Mouse (Mus musculus): Measurements from ENCODE around the gene Ankrd45. TPM values are rescaled to one million over a fixed set of nuclear protein-coding genes. Genes with fewer than 3 reads are reported as not detected.
"Not testable (repeated sequence)": the region's sequence is repeated elsewhere in the genome, so short reads cannot be mapped to it uniquely, and the experiment has no call there.

The Ankrd45 gene
- polyA plus RNA-seq, 1 experiment, result not detected

- H3K4me3 ChIP-seq (replicated peaks), result no peak overlapping the region
- no peak for TF ChIP-seq TAL1 (IDR thresholded peaks at IDR 0.05; ENCODE audit: low read length)
- no peak for TF ChIP-seq GATA1 (IDR thresholded peaks at IDR 0.05; ENCODE audit: low read length)
- peaks cover 22% of the 10 kb centered on the region for H3K27me3 ChIP-seq (ENCODE audit: control insufficient read depth)
- H3K9me3 ChIP-seq (ENCODE audit: control insufficient read depth, low read length), result no peaks in the 10 kb centered on the region
- H3K4me1 ChIP-seq (ENCODE audit: control insufficient read depth), result peaks cover 5% of the 10 kb centered on the region
- H3K36me3 ChIP-seq (ENCODE audit: control insufficient read depth), result no peaks in the 10 kb centered on the region
Measured at GRCm38 (mm10) chr1:161139496-161139895, 3.0 kb upstream of the Ankrd45 start.

- TF ChIP-seq GATA1 (IDR thresholded peaks at IDR 0.05; ENCODE audit: low read length) (no peak), TAL1 (IDR thresholded peaks at IDR 0.05; ENCODE audit: low read length) (no peak)
Measured at GRCm38 (mm10) chr1:161140026-161140762, 2.3 kb upstream of the Ankrd45 start.

GRCm38 (mm10) chr1:161143216-161143615, 725 bp downstream of the Ankrd45 start:
- Histone ChIP-seq H3K27me3 (ENCODE audit: control insufficient read depth) (peaks cover 24% of the 10 kb centered on the region), H3K9me3 (ENCODE audit: control insufficient read depth, low read length) (no peaks in the 10 kb centered on the region), H3K4me1 (ENCODE audit: control insufficient read depth) (peaks cover 5% of the 10 kb centered on the region), H3K4me3 (replicated peaks) (no peak overlapping the region), H3K36me3 (ENCODE audit: control insufficient read depth) (no peaks in the 10 kb centered on the region)
- TF ChIP-seq TAL1 (IDR thresholded peaks at IDR 0.05; ENCODE audit: low read length) (no peak), GATA1 (IDR thresholded peaks at IDR 0.05; ENCODE audit: low read length) (no peak)

More at GRCm38 (mm10) chr1:161140026-161140762, 2.3 kb upstream of the Ankrd45 start:
- Histone ChIP-seq H3K9me3 (ENCODE audit: control insufficient read depth, low read length) (no peaks in the 10 kb centered on the region), H3K27me3 (ENCODE audit: control insufficient read depth) (peaks cover 22% of the 10 kb centered on the region), H3K4me3 (replicated peaks) (no peak overlapping the region), H3K4me1 (ENCODE audit: control insufficient read depth) (peaks cover 5% of the 10 kb centered on the region), H3K36me3 (ENCODE audit: control insufficient read depth) (no peaks in the 10 kb centered on the region)

GRCm38 (mm10) chr1:161145611-161146010, 3.1 kb downstream of the Ankrd45 start:
- not testable (repeated sequence) for H3K36me3 ChIP-seq (ENCODE audit: control insufficient read depth); H3K4me3 ChIP-seq (replicated peaks); H3K9me3 ChIP-seq (ENCODE audit: control insufficient read depth, low read length); H3K4me1 ChIP-seq (ENCODE audit: control insufficient read depth)
- H3K27me3 ChIP-seq (ENCODE audit: control insufficient read depth), result peaks cover 25% of the 10 kb centered on the region

GRCm38 (mm10) chr1:161147888-161148287, 5.4 kb downstream of the Ankrd45 start:
- Histone ChIP-seq H3K36me3 (ENCODE audit: control insufficient read depth) (no peaks in the 10 kb centered on the region), H3K4me3 (replicated peaks) (no peak overlapping the region), H3K9me3 (ENCODE audit: control insufficient read depth, low read length) (no peaks in the 10 kb centered on the region), H3K27me3 (ENCODE audit: control insufficient read depth) (peaks cover 10% of the 10 kb centered on the region), H3K4me1 (ENCODE audit: control insufficient read depth) (no peaks in the 10 kb centered on the region)
- TF ChIP-seq GATA1 (IDR thresholded peaks at IDR 0.05; ENCODE audit: low read length), result no peak
- TF ChIP-seq TAL1 (IDR thresholded peaks at IDR 0.05; ENCODE audit: low read length), result no peak

- TF ChIP-seq TAL1 (IDR thresholded peaks at IDR 0.05; ENCODE audit: low read length) (no peak), GATA1 (IDR thresholded peaks at IDR 0.05; ENCODE audit: low read length) (no peak)
- H3K4me3 ChIP-seq (replicated peaks), result no peak overlapping the region
- H3K36me3 ChIP-seq (ENCODE audit: control insufficient read depth), result no peaks in the 10 kb centered on the region
- H3K4me1 ChIP-seq (ENCODE audit: control insufficient read depth), result no peaks in the 10 kb centered on the region
- peaks cover 3% of the 10 kb centered on the region; the same call in 1 of the 2 replicates for H3K27me3 ChIP-seq (ENCODE audit: control insufficient read depth)
- no peaks in the 10 kb centered on the region for H3K9me3 ChIP-seq (ENCODE audit: control insufficient read depth, low read length)
Measured at GRCm38 (mm10) chr1:161151098-161151497, 8.6 kb downstream of the Ankrd45 start.

- Histone ChIP-seq H3K9me3 (ENCODE audit: control insufficient read depth, low read length) (no peaks in the 10 kb centered on the region), H3K27me3 (ENCODE audit: control insufficient read depth) (peaks cover 5% of the 10 kb centered on the region; the same call in 1 of the 2 replicates), H3K4me3 (replicated peaks) (no peak overlapping the region), H3K36me3 (ENCODE audit: control insufficient read depth) (no peaks in the 10 kb centered on the region), H3K4me1 (ENCODE audit: control insufficient read depth) (peaks cover 4% of the 10 kb centered on the region)
- TF ChIP-seq GATA1 (IDR thresholded peaks at IDR 0.05; ENCODE audit: low read length) (no peak), TAL1 (IDR thresholded peaks at IDR 0.05; ENCODE audit: low read length) (no peak)
Measured at GRCm38 (mm10) chr1:161156546-161156945, 14.1 kb downstream of the Ankrd45 start.

GRCm38 (mm10) chr1:161159214-161159613, 16.7 kb downstream of the Ankrd45 start, which contains the start of gene Tex50:
TSS of gene Tex50 (minus strand) at chr1:161159314.
- Histone ChIP-seq H3K4me3 (replicated peaks) (no peak within 1 kb of the TSS), H3K9me3 (ENCODE audit: control insufficient read depth, low read length) (no peaks in the 10 kb centered on the region), H3K36me3 (ENCODE audit: control insufficient read depth) (no peaks in the 10 kb centered on the region), H3K27me3 (ENCODE audit: control insufficient read depth) (peaks cover 5% of the 10 kb centered on the region; the same call in 1 of the 2 replicates), H3K4me1 (ENCODE audit: control insufficient read depth) (peaks cover 4% of the 10 kb centered on the region)
- no peak for TF ChIP-seq TAL1 (IDR thresholded peaks at IDR 0.05; ENCODE audit: low read length)
- TF ChIP-seq GATA1 (IDR thresholded peaks at IDR 0.05; ENCODE audit: low read length), result no peak

- Histone ChIP-seq H3K4me3 (replicated peaks) (no peak overlapping the region), H3K36me3 (ENCODE audit: control insufficient read depth) (no peaks in the 10 kb centered on the region), H3K9me3 (ENCODE audit: control insufficient read depth, low read length) (no peaks in the 10 kb centered on the region), H3K4me1 (ENCODE audit: control insufficient read depth) (peaks cover 4% of the 10 kb centered on the region), H3K27me3 (ENCODE audit: control insufficient read depth) (peaks cover 5% of the 10 kb centered on the region; the same call in 1 of the 2 replicates)
- TF ChIP-seq GATA1 (IDR thresholded peaks at IDR 0.05; ENCODE audit: low read length) (no peak), TAL1 (IDR thresholded peaks at IDR 0.05; ENCODE audit: low read length) (no peak)
Measured at GRCm38 (mm10) chr1:161160266-161160665, 17.8 kb downstream of the Ankrd45 start.

All from erythroblast, embryonic 14.5 days (primary cell).